Mouse (Mus musculus) kidney, postnatal 25 days (tissue): Measurements from ENCODE around the gene Srrm4.

ENCODE experiments used
- DNase-seq, 2 experiments: peaks; one replicate each; pipeline ENCODE4 v3.0.0; 2021; ENCODE audit warnings: mixed read lengths in 2 of 2

Gene Srrm4

DNA sequence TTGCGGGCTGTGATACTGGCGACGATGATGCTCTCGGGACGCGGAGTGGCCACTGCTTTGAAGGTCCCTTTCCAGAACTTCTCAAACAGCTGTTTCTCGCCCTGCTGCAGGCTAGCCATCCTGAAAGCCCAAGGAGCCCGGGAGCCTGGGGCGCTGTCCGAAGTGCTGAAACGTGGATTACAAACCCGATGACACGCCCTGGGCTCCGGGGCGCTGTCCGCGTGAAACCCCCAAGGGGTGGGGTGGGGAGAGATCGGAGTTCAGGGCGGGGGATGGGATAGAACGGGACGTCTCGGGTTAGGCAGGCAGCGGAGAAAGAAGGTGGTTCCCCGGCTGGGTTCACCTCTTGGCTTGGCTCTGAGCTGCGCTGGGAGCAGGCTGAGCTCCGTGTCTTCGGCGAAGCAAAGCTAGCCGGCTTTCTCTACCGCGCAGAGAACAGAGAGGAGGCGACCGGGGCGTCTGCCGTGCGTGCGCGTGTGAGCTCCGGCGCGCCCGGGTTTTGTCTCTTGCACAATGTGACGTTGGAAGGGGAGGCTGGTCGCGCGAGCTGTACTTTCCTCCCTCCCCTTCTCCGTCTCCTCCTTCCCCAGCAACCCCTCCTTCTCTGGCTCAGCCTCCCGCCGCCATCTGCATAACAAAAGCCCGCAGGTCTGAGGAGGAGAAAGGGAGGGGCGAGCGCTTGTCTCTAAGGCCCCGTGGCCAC lies at the start of gene Srrm4:
Gene Srrm4 (minus strand): TSS at position 472 of the 703 bp plus-strand sequence.
- peak; percentile 57 to 73 for DNase-seq

DNA sequence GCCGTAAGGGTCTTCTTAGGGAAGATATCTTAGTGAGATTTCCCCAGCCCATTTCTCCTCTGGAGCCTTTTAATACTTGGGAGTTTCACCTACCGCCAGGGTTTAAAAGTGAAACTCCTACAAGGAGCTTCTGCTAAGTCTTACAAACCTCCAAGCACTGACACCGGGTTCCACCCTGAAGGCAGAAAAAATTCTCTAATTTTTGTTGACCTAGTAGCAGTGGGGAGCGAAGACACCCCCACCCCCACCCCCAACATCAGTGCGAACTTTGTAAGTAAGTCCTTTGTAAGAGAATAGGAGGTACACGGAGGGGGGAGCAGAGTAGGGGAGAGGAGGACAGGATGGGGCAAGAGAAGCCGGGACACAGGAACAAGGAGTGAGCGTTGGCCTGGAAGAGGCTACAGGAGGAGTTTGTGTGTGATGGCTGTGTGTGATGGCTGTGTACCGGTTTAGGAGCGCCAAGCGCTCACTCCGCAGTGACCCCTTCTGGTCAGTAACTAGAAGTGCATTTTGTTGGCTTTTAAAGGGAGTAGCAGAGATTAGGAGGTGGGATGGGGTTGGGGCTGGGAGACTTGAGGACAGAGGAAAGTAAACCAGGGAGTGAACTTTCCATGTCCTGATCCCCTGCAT lies 1.3 kb upstream of the Srrm4 start:
- peak in 1 of 2 experiments; percentile 2 for DNase-seq

GRCm38 (mm10) chr5:116592049-116592800 lies 608 bp upstream of the Srrm4 start:
- no peak for DNase-seq

DNA sequence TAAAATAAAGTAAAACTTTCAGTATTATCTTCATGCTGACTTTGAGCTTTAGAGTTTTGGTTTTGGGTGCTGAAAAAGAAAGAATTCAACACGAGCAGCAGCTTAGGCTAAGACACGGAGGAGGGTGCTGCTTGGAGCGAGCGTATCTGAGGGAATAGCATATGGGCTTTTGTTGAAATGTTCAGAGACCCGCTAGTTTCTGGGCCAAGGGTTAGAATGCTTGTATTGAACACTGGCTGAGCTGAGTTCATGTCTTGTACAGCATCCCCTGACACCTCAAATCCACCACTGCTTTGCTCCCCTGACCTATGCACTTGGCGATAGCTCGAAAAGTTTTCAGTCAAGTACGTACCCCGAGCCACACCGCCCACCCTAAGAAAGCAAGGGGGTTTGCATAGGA lies 919 bp downstream of the Srrm4 start:
- no peak for DNase-seq

DNA sequence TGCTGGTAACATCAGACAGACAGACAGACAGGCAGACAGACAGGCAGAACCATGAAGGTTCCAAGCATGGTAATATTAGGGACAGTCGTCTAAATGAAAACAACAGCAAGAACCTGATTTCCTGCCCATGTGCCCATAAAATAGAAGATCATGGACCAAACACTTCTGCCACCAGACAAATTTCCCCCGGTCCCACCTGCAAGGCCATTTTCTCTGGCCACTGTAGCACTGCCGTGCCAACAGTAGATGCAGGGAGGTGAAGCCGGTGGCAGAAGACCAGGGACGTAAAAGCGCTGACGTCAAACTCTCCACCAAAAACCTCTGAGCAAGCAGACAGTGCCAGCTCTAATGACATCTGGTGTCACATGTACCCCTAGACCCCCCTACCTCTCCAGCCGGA lies 2.0 kb downstream of the Srrm4 start:
- no peak for DNase-seq

- no peak for DNase-seq
These were observed 2.8 kb downstream of the Srrm4 start for GRCm38 (mm10) chr5:116588836-116589235.

DNA sequence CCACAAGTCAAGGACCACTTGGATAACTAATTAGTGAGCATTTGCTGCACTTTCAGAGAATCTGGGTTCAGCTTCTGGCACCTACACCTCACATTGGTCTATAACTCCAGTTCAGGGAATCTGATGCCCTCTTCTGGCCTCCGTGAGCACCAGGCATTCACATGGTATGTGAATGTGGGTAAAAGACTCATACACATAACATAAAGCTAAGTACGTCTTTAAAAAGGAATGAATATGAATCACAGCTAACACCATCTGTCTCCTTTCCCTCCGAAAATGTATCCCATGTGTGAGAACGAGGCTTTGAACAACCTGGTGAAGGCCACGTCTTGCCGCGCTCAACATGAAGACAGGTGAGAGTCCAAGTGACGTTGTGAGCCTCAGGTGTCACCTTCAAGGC lies 12.1 kb downstream of the Srrm4 start:
- DNase-seq, result no peak

DNA sequence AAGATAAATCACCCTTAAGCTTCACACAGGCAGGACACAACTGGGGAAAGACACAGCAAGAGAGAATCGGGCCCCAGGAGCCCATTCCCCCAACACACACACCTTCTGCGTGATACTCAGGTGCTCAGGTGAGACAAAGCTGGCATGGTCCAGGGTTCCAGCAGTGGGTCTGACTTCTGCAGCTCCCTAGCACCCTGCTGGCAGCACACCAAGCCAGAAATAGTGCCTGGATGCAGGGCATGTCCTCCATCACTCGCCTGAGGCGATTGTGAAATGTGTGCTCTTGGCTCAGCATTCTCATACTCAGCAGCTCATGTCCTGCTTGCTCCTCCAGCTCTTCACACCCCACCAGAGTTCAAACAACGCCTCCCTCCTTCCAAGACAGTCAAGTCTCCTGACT lies 14.5 kb downstream of the Srrm4 start:
- no peak for DNase-seq

DNA sequence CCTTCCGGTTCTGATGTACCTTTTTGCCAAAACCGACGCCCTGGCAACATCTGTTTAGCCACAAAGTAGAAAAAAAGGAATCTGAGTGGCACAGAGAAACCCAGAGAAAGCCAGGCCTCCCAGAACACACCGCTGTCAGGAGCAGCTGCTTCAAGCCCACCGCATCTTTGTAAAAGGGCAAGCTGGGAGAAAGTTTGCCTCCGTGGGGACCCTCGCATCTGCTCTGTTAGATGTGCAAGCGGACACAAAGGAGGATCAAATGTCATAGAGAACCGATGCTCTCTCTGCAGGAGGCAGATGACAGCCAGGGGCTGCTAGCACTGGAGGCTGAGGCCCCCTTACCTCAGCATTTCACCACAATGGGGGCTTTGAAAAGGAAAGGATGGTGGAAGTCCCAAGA lies 18.3 kb downstream of the Srrm4 start:
- no peak for DNase-seq

GRCm38 (mm10) chr5:116571936-116572335 lies 19.7 kb downstream of the Srrm4 start:
- no peak for DNase-seq

- DNase-seq, result no peak
These were observed 20.3 kb downstream of the Srrm4 start for GRCm38 (mm10) chr5:116571232-116571861.

GRCm38 (mm10) chr5:116570566-116570965 lies 21.1 kb downstream of the Srrm4 start:
- DNase-seq, result no peak

DNA sequence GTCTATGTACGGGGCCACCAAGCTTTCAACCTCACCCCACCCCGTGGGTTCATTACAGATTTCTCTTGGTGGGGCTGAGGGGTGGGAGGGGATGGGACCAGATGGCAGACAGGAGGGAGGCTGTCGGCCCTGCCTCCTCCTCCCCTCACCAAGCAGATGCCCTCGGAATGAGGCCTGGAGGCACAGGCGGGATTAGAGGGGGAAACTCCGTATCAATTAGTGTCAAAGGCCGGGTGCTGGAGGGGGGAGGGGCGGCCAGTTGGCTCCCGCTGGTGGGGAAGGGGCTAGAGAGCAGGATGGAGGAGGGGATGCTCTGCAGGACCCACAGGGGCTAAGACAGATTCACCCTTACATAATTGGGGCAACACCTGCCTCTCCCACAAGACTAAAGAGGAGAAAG lies 22.0 kb downstream of the Srrm4 start:
- DNase-seq, result no peak

DNA sequence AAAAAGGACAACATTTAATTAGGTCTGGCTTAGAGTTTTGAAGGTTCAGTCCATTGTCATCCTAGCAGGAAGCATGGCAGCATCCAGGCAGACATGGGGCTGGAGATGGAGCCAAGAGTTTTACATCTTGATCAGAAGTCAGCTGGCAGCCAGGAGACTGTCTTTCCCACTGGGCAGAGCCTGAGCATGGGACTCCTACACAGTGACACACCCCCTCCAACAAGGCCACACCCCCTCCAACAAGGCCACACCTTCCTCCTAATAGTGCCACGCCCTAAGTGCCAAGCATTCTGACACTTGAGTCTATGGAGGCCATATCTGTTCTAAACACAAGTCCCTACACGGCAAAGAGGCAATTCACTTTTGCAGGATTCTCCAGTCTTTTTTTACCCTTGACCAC lies 23.6 kb downstream of the Srrm4 start:
- no peak for DNase-seq

DNA sequence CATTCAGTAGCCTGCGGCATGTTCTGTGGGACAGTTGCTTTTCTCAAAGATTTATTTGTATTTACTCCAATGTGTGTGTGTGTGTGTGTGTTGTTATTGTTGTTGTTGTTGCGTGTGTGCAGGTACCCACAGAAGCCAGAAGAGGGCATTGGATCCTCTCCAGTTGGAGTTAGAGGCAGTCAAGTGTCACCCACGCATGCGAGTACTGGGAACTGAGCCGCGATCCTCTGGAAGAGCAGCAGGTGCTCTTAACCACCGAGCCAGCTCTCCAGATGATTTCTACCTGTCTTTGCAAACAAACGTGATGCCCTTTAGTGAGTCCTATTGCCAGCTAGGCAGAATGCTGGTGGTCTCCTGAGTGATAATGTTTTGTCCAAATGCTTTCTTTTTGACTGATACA lies 24.3 kb downstream of the Srrm4 start:
- no peak for DNase-seq

DNA sequence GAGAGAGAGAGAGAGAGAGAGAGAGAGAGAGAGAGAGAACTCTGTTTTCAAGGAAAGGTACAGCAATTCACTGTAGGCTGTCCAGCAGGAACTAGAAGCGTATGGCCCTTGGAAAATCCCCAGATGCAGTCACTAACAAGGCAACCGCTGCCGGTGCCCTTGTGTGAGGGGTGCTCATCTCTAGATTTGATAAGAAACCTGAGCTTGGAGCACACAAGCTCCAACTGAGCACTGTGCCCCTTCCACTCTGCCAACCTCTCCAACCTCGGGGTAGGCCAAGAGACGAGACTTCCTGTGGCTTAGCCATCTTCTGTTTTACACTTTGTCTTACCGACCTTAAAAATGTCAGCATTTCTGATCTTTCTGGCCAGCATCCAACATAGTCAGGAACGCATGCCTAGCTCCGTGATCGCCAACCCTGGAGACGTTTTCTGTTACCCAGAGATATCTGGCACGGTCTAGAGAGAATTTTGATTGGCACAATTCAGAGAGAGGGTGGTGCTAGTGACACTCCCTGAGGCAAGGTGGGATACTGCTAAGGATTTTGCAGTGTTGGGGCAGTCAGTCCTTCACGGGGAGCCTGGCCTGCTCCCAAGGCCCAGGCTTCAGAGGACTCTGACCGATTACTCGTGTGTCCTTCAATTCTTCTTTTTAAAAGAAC lies 25.1 kb downstream of the Srrm4 start:
- no peak for DNase-seq

DNA sequence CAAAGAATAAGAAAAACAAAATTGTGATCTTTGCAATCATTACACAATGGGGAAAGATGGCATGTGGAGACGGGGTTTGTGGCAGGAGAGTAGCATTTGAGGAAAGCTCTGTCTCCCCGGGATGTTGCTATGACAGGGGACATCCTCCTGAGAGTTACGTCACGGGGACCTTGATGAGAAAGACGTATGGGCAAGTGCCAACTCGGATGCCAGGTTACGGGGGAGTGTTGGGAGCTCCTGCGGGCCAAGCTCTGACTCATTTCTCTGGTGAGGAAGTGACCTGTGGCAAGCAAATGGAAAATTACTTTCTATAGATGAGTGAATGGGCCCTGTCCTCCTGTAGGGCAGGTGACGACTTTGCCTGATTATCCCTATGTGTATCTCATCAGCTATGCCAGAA lies 26.0 kb downstream of the Srrm4 start:
- DNase-seq, result no peak

GRCm38 (mm10) chr5:116564391-116564790 lies 27.2 kb downstream of the Srrm4 start:
- DNase-seq, result no peak

DNA sequence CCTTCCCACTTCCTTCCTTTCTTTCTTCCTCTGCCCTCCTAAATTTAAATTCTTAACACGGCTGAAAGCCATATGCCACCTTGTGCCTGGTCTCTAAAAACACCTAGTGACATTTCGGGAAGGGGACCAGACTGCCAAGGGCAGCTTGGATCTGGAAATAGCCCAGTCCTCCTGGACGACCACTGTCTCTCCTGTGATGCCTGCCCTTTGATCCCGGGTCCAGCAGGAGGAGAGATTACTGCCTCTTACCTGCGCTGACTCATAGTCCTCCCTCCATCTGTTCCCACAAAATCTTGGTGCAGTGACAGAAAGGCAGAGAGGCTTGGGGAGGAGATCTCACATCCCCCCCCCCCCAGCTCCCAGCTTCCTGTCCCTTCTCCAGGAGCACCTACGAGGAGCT lies 27.9 kb downstream of the Srrm4 start:
- DNase-seq, result no peak

DNA sequence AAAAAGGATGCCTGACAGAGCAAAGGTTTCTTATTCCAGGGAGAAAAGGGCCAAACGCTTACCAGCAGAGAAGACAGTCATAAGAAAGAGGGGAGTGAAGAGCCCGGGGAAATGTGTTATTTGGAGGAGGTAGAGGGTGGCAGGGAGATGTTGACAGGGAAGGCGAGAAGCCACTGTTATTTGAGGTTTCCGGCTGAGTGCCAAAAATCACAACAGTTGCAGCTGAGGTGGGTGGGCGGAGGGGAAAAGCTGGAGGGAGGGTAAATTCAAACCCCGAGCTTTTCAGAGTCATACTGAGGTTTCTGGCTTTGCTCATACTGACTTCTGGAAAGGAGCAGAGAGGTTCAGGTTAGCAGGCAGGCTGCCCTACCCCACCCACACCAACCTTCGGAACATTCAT lies 32.5 kb downstream of the Srrm4 start:
- no peak for DNase-seq

DNA sequence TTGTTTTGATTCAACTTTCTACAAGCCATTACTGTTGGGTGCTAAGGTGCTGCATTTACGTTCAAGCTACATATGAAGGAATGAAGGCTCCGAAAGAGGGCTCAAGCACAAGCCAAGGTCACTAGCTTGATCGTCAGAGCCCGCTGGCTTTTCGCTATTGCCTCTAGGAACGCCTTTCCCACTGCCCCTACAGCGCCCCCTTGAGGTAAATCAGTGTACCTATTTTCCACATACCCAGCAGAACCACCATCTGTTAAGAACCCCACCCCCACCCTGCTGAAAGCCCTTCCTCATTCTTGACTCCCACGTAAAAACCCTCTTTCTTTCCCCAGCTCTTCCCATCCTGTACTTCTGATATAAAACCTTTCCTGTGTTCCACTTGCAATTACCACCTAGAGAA lies 35.0 kb downstream of the Srrm4 start:
- no peak for DNase-seq

DNA sequence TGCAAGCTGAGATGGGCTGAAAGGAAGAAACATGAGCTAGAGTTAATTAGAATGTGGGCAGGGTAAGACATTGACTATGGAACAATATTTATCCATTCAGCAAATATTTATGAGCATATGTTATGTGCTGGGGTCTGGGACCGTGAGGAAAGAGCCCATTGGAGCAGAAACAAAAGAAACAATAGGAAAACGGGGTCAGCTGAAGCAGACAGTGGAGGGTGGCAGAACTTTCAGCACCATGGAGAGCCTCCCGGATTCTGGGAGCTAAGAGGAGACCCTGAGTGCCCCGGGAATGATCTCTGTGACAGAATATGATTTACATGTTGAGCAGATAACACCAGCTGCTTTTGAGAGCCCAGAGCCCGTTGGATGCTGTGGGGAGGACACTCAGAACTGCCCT lies 37.7 kb downstream of the Srrm4 start:
- DNase-seq, result no peak

DNA sequence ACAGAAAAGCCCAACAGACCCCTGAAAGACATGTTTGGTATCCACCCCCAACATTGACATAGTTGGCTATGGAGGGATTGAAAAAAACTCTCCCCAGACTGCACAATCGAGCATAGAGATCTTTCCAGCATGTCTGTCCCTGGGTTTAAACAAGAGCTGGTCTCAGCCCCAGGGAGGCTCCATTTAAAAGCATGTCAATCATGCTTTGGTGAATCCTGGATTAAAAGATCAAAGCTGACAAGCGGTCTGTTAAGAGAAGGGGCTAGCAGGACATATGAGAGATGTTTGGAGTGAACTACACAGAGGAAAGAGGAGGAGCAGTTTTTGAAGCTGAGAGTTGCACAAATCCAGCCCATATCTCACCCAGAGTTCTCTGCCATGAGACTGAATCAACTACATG lies 38.5 kb downstream of the Srrm4 start:
- no peak for DNase-seq
